Mouse (Mus musculus): Measurements from ENCODE around the gene Gsta3.

DNA sequence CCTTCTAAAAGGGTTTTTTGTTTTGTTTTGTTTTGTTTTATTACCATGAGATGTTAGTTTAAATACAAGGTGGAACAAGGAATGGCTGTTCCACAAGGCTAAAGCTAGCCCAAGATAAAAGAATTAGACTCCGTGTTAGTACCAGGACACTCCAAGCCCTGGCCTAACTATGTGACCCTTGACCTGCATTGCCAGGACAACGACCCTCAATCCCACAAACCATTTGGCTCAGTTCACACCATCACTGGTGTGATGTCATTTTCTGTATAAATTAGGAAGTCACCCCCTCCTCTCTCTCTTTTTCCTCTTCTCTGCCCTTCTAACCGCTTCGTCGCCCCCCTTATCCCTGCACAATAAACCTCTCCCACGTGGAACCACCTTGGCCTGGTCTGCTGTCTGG is 11.3 kb downstream of the Gsta3 start:
- TF ChIP-seq POLR2A (IDR thresholded peaks at IDR 0.05; ENCODE audit: insufficient read depth, low read depth, low read length) (no peak), CTCF (IDR thresholded peaks at IDR 0.05) (no peak), EP300 (IDR thresholded peaks at IDR 0.05; ENCODE audit: insufficient read depth, low read depth, low read length) (no peak)
